Mouse (Mus musculus) midbrain, embryonic 13.5 days (tissue): ENCODE measurements around the gene Pm20d1. TPM values are rescaled to one million over a fixed set of nuclear protein-coding genes. Genes with fewer than 3 reads are reported as not detected.

Source experiments
- ATAC-seq: fragments of 200-750 bp; cut with Nextera tagmentation; 2 replicates; pipeline ENCODE4 v1.8.0; 2017; ENCODE audit warnings: mild to moderate bottlenecking, moderate TSS enrichment, moderate library complexity
- H3K27ac ChIP-seq: fragments of 300-500 bp; sonication (generic); 2 replicates; pipeline ENCODE4 v1.5.1; 2015; ENCODE audit warnings: inconsistent platforms, mild to moderate bottlenecking, moderate library complexity
- H3K27me3 ChIP-seq: fragments of 300-500 bp; sonication (generic); 2 replicates; pipeline ENCODE4 v1.6.1; 2015; ENCODE audit warnings: mild to moderate bottlenecking, inconsistent platforms
- H3K36me3 ChIP-seq: fragments of 300-500 bp; sonication (generic); 2 replicates; pipeline ENCODE4 v1.6.1; 2015; ENCODE audit warnings: mild to moderate bottlenecking, inconsistent platforms
- H3K4me1 ChIP-seq: fragments of 300-500 bp; sonication (generic); replicated peaks from 2 replicates; pipeline ENCODE4 v1.6.1; 2015; ENCODE audit warnings: inconsistent platforms
- H3K4me2 ChIP-seq: fragments of 300-500 bp; sonication (generic); replicated peaks from 2 replicates; pipeline ENCODE4 v1.6.1; 2015; ENCODE audit warnings: moderate library complexity, mild to moderate bottlenecking, inconsistent platforms
- H3K4me3 ChIP-seq: fragments of 300-500 bp; sonication (generic); replicated peaks from 2 replicates; pipeline ENCODE4 v1.5.1; 2015; ENCODE audit warnings: mild to moderate bottlenecking, inconsistent platforms
- H3K9ac ChIP-seq: fragments of 300-500 bp; sonication (generic); replicated peaks from 2 replicates; pipeline ENCODE4 v1.6.1; 2015; ENCODE audit warnings: mild to moderate bottlenecking, inconsistent platforms
- H3K9me3 ChIP-seq: fragments of 300-500 bp; sonication (generic); 2 replicates; pipeline ENCODE4 v1.6.1; 2016; ENCODE audit warnings: mild to moderate bottlenecking, inconsistent platforms
- WGBS: fragments of 180-500 bp; shearing (Covaris S2); methylation state at CpG from one replicate; pipeline ENCODE4 v1.1.7; 2015; 5-methylcytosine and 5-hydroxymethylcytosine counted together
- polyA plus RNA-seq: library from polyadenylated mRNA; unstranded; fragments of >200 nt; fragmentation: Nextera tagmentation; extraction: Ambion mirVana; gene quantifications from 2 replicates; pipeline ENCODE4 v1.2.1, GENCODE M21; 2015

The Pm20d1 gene
- polyA plus RNA-seq, 1 experiment from 2014 or later: 0.74 TPM

DNA sequence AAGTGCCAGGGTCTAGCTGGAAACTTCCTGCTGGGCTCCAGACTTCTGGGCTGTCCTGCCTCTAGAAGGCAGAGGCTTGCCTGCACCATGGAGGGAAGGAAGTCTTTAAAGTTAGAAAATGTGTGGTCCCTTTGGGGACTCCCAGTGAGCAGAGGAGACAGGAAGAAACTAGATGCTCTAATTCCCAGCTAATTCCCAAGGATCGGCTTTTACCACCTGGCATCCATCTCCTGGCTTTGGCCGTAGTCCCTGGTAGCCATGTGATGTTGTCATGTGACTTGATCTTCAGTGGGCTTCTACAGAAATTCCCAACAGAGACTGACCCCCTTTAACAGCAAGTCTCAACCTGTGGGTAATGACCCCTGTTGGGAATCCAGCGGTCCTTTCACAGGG lies 36.8 kb upstream of the Pm20d1 start:
- no peak for ATAC-seq
- Histone ChIP-seq H3K4me2 (no peak overlapping the region), H3K9me3 (no peaks in the 10 kb centered on the region), H3K27ac (no peak overlapping the region), H3K36me3 (no peaks in the 10 kb centered on the region), H3K9ac (no peak overlapping the region), H3K27me3 (no peaks in the 10 kb centered on the region), H3K4me3 (no peak overlapping the region), H3K4me1 (peaks cover 8% of the 10 kb centered on the region; the same call in 1 of the 2 replicates)
- 91% methylated on average over 3 of the region's 3 CpGs for WGBS

DNA sequence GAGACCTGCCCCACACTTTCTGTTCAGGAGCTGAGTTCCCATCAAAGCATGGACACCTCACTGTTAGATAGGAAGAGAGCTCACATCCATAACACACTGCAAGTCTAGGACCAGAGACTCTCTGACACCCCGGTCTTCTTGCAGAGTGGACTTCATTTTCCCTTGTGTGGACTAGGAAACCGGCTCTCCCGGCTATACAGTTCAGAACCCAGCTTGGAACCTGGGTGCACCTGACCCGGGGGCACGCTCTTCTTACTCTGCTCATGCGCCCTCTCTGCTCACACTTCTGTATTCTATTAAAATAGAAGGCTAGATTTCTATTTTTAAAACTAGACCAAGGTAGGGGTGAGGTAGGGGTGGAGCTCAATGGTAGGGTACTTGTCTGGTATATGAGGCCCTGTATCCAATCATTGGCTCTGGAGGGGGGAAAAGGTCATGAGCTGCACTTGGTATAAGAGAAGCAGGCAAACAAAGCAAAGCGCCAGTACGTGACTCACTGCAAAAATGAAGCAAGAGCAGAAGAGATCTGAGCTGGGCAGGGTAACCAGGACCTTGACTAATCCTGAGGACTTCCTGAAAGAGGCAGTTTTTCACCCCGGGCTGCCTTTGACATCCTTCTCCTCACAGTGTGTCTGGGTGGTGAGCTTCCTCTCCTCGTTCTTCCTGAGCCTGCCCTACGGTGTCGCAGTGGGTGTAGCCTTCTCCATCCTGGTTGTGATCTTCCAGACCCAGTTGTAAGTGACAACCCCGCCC lies 35.9 kb upstream of the Pm20d1 start:
- Histone ChIP-seq H3K4me3 (no peak overlapping the region), H3K9ac (no peak overlapping the region), H3K27me3 (no peaks in the 10 kb centered on the region), H3K4me2 (no peak overlapping the region), H3K4me1 (peaks cover 8% of the 10 kb centered on the region; the same call in 1 of the 2 replicates), H3K27ac (no peak overlapping the region), H3K36me3 (no peaks in the 10 kb centered on the region), H3K9me3 (no peaks in the 10 kb centered on the region)
- ATAC-seq: no peak
- WGBS: 86% methylated on average over 13 of the region's 13 CpGs

DNA sequence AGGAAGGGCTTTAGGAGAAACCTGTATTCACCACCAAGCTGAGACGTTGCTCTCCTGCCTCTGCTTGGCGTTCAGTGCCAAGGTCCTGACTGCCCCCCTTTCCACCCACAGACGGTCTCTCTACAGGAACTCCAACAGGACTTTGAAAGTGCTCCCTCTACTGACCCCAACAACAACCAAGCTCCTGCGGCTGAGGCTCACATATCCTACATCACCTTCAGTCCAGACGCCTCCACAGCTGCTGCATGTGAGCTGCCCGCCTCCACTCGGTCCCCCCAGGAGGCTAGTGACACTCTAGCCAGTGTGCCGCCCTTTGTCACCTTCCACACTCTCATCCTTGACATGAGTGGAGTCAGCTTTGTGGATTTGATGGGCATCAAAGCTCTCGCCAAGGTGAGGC lies 33.5 kb upstream of the Pm20d1 start:
- Histone ChIP-seq H3K36me3 (no peaks in the 10 kb centered on the region), H3K27ac (no peak overlapping the region), H3K27me3 (0 out of 2 replicates have a peak, but pooled peaks cover 2% of the 10 kb centered on the region), H3K4me3 (no peak overlapping the region), H3K9me3 (no peaks in the 10 kb centered on the region), H3K4me2 (no peak overlapping the region), H3K9ac (no peak overlapping the region), H3K4me1 (peaks cover 6% of the 10 kb centered on the region; the same call in 1 of the 2 replicates)
- WGBS: 51% methylated on average over 9 of the region's 9 CpGs
- no peak for ATAC-seq

DNA sequence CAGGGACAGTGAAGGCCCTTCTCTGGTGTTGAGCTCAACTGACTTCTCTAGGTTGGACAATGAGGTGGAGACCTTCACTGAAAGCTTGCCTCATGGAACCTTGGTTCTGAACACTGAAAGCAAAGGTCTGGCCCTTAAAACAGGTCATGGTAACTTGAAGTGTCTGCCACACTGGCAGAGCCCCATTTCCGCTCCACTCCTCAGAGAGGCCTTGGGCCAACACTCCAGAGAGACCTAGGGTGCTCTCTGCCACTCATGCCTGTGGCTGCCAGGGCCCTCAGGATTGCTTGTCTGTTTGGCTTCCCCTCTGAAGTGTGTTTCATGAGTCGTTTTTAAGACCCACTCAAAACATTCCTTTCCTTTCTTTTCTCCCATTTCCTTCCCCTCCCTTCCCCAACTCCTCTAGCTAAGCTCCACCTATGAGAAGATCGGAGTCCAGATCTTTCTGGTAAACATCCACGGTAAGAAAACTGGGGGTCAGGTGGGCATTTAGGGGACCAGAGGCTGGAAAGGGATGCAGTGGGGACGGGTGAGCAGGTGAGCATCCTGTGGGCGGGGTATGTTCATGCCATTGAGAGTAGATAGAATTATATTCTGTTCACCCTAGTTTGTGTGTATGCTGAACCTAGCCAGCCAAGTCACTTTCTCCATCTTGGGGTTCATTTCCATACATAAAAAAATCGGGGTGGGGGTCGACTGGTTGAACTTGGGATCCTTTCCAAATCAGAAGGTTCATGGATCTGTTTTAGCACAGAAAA lies 32.4 kb upstream of the Pm20d1 start:
- ATAC-seq: no peak
- WGBS: 65% methylated on average over 8 of the region's 8 CpGs
- Histone ChIP-seq H3K4me1 (no peaks in the 10 kb centered on the region), H3K4me3 (no peak overlapping the region), H3K9ac (no peak overlapping the region), H3K4me2 (no peak overlapping the region), H3K27ac (no peak overlapping the region), H3K9me3 (no peaks in the 10 kb centered on the region), H3K36me3 (no peaks in the 10 kb centered on the region), H3K27me3 (0 out of 2 replicates have a peak, but pooled peaks cover 5% of the 10 kb centered on the region)

DNA sequence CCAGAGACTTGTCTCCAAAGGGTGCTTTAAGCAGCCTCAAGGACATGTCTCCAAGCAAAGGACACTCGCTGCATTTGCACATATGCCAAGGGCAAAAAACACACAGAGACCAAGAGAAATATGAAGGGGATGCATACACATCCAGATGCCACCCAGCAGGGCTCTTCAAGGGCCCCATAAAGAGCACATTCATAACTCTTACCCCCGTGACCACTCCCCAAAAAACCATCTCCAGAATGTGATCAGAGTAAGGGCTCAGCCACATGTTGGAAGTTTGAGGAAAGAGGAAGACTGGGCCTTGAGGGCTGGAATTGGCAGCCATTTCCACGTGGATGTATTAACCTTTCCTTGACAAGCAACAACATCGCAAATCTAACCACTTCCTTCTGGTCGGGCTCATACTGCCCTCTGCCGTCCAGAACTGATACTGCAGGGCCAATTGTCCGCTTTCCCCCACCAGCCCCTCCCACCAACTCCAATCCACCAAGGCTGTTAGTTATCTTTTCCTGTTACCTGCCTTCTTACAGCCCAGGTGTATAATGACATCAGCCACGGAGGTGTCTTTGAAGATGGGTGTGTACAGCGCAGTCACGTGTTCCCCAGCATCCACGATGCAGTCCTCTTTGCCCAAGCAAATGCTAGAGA lies 31.7 kb upstream of the Pm20d1 start:
- Histone ChIP-seq H3K4me1 (no peaks in the 10 kb centered on the region), H3K9ac (no peak overlapping the region), H3K36me3 (no peaks in the 10 kb centered on the region), H3K4me3 (no peak overlapping the region), H3K9me3 (no peaks in the 10 kb centered on the region), H3K4me2 (peak overlapping the region; percentile 26; the same call in 1 of the 2 replicates), H3K27ac (no peak overlapping the region), H3K27me3 (0 out of 2 replicates have a peak, but pooled peaks cover 5% of the 10 kb centered on the region)
- ATAC-seq: peak; percentile 69
- 12% methylated on average over 11 of the region's 11 CpGs for WGBS

DNA sequence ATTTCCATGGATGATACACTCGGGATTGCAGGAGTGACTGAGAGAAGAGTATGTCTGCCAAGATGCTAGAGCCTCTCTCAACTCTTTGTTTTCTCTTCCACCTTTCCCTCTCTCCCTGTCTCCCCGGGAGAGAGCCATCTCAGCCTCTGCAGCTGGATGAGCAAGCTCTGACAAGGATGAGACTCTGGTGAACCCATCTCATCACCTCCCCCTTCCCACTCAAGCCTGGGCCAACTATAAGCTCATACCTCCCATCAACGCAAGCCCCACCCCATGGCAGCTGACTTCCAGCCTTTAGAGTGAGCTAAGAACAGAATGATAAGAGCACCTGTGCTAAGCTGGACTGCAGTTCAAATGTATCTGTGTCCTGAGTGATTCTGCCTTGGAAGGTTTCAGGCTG lies 27.9 kb upstream of the Pm20d1 start:
- Histone ChIP-seq H3K4me2 (no peak overlapping the region), H3K4me1 (no peaks in the 10 kb centered on the region), H3K27me3 (0 out of 2 replicates have a peak, but pooled peaks cover 5% of the 10 kb centered on the region), H3K9ac (no peak overlapping the region), H3K9me3 (no peaks in the 10 kb centered on the region), H3K4me3 (no peak overlapping the region), H3K27ac (no peak overlapping the region), H3K36me3 (no peaks in the 10 kb centered on the region)
- WGBS: 89% methylated on average over 3 of the region's 3 CpGs
- no peak for ATAC-seq

DNA sequence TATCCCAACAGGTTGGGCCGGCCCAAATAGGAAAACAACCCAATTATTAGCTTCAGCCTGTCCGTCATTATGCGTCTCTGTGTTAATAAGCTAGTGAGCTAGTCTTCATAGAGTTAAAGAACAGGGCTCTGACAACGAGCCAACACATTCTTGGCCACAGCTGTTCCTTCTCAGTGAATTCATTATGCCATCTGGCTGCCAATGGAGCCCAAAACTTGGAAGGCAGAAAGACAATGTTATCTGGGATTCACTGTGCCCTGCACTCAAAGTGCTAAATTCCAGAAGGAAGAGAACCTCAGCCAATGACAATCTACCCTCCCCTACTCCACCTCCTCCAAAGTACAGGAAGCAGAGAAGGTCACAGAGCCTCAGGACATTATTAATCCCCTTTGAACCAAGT lies 26.5 kb upstream of the Pm20d1 start:
- Histone ChIP-seq H3K36me3 (no peaks in the 10 kb centered on the region), H3K27me3 (0 out of 2 replicates have a peak, but pooled peaks cover 5% of the 10 kb centered on the region), H3K4me2 (no peak overlapping the region), H3K4me1 (no peaks in the 10 kb centered on the region), H3K4me3 (no peak overlapping the region), H3K9me3 (no peaks in the 10 kb centered on the region), H3K27ac (no peak overlapping the region), H3K9ac (no peak overlapping the region)
- WGBS: 62% methylated on average over 4 of the region's 4 CpGs
- ATAC-seq: no peak

DNA sequence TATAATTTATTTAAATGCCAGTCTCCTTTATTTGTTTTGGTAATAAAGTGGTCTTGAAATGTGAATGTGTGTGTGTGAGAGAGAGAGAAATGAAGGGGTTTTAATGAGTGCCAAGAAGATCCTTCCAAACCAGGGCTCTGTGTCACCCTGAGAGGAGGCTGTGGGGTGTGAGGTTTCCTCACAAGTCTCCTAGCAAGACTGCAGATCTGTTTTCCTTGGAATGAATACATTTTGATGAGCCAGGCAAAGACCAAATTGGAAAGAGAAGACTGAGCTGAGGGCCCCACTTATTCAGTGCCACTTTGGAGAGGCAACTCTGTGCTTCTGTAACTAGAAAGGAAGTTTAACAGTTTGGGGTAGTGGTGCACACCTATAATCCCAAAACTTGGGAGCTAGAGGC lies 25.7 kb upstream of the Pm20d1 start:
- Histone ChIP-seq H3K4me1 (no peaks in the 10 kb centered on the region), H3K27me3 (0 out of 2 replicates have a peak, but pooled peaks cover 5% of the 10 kb centered on the region), H3K4me2 (no peak overlapping the region), H3K4me3 (no peak overlapping the region), H3K9ac (no peak overlapping the region), H3K9me3 (no peaks in the 10 kb centered on the region), H3K27ac (no peak overlapping the region), H3K36me3 (no peaks in the 10 kb centered on the region)
- no peak for ATAC-seq

DNA sequence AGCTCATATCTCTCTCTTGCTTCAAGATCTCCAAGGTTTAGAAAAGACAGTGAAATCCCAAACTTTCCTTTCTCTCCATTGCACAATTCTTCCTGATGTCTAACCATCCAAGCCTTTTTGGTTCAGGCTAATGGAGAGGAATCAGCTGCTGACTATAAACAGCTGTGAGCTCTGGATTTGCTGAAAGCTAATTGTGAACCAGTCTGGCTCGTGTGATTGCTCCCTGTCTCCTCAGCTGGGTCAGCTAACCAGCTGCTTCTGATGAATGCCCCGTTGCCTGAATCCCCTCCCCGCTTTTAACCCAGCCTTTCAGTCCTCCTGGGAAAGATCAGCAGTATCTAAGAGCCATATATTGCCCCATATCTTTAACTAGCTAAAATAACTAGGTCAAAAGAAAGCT lies 2.6 kb upstream of the Pm20d1 start:
- Histone ChIP-seq H3K4me1 (no peaks in the 10 kb centered on the region; the same call in 1 of the 2 replicates), H3K27me3 (0 out of 2 replicates have a peak, but pooled peaks cover 7% of the 10 kb centered on the region), H3K4me2 (no peak overlapping the region), H3K36me3 (no peaks in the 10 kb centered on the region), H3K9me3 (no peaks in the 10 kb centered on the region), H3K27ac (no peak overlapping the region), H3K4me3 (no peak overlapping the region), H3K9ac (no peak overlapping the region)
- no peak for ATAC-seq
- 28% methylated on average over 3 of the region's 3 CpGs for WGBS

DNA sequence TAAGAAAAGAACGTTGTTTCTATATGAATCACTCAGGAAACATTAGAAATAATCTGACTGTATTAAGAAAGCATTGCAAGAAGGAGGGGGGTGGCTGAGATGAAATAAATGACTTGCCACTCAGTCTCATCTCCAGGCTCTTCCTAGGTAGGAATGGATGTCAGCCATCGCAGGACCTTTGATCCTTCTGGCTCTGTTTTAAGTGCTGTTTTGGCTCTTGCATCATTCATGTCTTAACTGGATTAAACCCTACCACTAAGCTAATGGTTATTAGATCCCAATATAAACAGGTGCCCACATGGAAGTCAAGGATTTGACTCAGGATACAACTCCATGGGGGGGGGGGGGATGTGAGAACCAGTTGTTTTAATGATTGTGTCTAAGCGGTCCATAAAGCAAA lies 2.0 kb upstream of the Pm20d1 start:
- WGBS: 79% methylated on average over 3 of the region's 3 CpGs
- Histone ChIP-seq H3K36me3 (no peaks in the 10 kb centered on the region), H3K4me3 (no peak overlapping the region), H3K4me2 (no peak overlapping the region), H3K27ac (no peak overlapping the region), H3K9ac (no peak overlapping the region), H3K4me1 (no peaks in the 10 kb centered on the region; the same call in 1 of the 2 replicates), H3K27me3 (0 out of 2 replicates have a peak, but pooled peaks cover 7% of the 10 kb centered on the region), H3K9me3 (no peaks in the 10 kb centered on the region)
- ATAC-seq: no peak

DNA sequence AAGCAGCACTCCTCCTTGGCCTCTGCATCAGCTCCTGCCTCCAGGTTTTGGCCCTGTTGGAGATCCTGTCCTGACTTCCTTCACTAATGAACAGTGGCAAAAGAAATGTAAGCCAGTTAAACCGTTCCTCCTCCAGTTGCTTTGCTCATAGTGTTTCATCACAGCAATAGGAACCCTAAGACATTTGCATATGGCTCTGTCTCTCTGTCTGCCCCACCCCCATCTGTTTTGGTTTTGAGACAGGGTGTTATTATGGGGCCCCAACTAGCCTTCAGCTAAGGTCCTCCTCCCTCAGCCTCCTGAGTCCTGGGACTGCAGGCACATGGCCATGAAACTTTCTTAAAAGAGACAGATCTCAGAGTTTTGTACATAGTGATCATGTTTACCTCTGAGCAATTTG lies 2.8 kb downstream of the Pm20d1 start:
- Histone ChIP-seq H3K27me3 (0 out of 2 replicates have a peak, but pooled peaks cover 7% of the 10 kb centered on the region), H3K36me3 (no peaks in the 10 kb centered on the region), H3K27ac (no peak overlapping the region), H3K4me1 (no peaks in the 10 kb centered on the region; the same call in 1 of the 2 replicates), H3K4me2 (no peak overlapping the region), H3K4me3 (no peak overlapping the region), H3K9ac (no peak overlapping the region), H3K9me3 (no peaks in the 10 kb centered on the region)
- 66% methylated on average over 1 of the region's 1 CpGs for WGBS
- no peak for ATAC-seq

DNA sequence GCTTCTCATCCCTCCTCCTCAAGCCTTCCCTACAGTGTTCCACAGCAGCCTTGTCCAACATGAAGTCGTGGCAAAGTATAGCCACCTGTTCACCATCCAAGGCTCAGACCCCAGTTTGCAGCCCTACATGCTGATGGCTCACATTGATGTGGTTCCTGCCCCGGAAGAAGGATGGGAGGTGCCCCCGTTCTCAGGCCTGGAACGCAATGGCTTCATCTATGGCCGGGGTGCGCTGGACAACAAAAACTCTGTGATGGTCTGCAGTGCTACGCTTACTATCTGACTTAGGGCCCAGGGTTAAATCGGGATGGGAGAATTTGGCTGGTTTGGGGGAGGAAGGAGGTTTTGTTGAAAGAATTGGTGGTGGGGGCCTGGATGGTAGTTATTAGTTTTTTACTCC lies 3.9 kb downstream of the Pm20d1 start:
- 95% methylated on average over 8 of the region's 8 CpGs for WGBS
- no peaks in the 10 kb centered on the region for H3K36me3 ChIP-seq
- no peak overlapping the region for H3K4me3 ChIP-seq
- H3K27me3 ChIP-seq: 0 out of 2 replicates have a peak, but pooled peaks cover 7% of the 10 kb centered on the region
- H3K27ac ChIP-seq: no peak overlapping the region
- no peak for ATAC-seq
- no peaks in the 10 kb centered on the region for H3K9me3 ChIP-seq
- no peak overlapping the region for H3K9ac ChIP-seq
- H3K4me2 ChIP-seq: no peak overlapping the region
- no peaks in the 10 kb centered on the region; the same call in 1 of the 2 replicates for H3K4me1 ChIP-seq
